Mouse (Mus musculus) left cerebral cortex, postnatal 10 days (tissue): Measurements from ENCODE around the gene Gimd1. TPM values are rescaled to one million over a fixed set of nuclear protein-coding genes. Genes with fewer than 3 reads are reported as not detected.

ENCODE experiments used
- DNase-seq, 2 experiments: peaks; one replicate each; pipeline ENCODE4 v3.0.0; 2021 to 2022; ENCODE audit warnings: low spot score in 2 of 2, mixed read lengths in 1 of 2; ENCODE audit errors: extremely low spot score in 1 of 2
- intact Hi-C: fragments of 180-260 bp; cut with DNase I; formaldehyde crosslinking; loops from one replicate; pipeline ENCODE4 v1.15.1; 2025
- total RNA-seq, 2 experiments: library from RNA; stranded (reverse); gene quantifications; 2 replicates each; pipeline ENCODE4 v1.2.3; 2021

Gimd1 gene
- total RNA-seq: not detected

DNA sequence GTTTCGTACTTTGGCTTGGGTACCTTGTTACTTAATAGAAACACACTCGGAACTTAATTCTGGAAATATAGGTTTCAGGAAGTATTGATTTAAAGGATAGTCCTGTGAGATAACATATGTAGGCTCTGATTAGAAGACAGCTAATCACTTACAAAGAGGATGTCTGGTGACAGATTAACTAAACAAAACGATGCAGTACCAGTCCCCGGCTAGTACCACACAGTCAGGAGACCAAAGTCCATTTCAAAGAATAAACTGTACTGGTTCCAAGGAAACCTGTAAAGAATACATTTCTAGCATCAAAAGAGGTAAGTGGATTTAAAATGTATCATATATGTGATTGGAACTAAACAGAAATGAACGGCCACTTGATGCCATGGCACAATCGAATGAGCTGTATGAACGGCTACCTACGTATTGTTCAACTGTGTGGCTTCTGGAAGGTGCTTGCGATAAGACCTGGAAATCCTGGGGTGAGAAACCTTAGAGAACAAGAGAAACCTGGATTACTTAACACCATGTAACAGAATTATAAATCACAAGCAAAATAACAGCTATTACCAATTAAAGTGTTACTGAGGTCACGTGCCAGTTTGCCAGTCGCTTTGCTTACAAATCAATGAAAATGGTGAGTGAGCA lies at the start of gene Gimd1:
TSS of gene Gimd1 (plus strand) at position 220 of the 639 bp plus-strand sequence.
- no peak for DNase-seq
- intact Hi-C loops: no loop called here

DNA sequence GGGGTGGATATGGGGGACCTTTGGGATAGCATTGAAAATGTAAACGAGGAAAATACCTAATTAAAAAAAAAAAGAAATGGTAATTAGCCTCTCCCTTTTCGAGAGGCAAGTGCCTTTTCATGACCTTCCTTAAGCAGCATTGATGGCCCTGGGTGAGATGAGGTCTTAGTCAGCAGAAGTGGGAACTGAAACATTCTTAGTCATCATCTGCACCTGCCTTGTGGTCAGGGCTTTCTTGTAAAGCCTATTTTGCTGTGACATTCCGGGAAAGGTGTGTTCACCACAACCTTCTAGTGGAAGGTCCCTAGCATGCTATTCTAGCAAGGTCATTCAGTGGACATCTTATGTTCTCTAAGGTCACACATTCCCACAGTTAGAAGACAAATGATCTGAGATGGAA lies 48.4 kb upstream of the Gimd1 start:
- intact Hi-C loops: no loop called here

DNA sequence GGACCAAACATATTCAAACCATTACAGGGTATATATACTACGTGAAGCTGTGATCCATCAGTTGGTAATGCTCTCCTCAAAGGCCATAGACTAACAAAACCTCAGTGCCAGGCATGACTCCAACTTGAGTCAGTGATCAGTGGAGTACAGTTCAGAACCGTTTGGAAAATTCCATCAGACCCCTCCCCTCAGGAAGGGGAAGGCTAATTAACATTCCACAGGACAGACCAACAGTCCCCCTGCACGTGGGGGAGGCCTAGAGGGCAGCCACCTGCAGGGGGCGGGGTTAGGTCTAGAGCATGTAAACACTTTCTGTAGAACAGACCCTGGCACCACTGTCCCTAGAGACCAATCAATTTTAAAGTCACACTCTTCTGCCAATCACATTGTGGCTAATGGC lies 47.3 kb upstream of the Gimd1 start:
- intact Hi-C loops: no loop called here
- no peak for DNase-seq

More for the DNA sequence above, 48.4 kb upstream of the Gimd1 start:
- no peak for DNase-seq

DNA sequence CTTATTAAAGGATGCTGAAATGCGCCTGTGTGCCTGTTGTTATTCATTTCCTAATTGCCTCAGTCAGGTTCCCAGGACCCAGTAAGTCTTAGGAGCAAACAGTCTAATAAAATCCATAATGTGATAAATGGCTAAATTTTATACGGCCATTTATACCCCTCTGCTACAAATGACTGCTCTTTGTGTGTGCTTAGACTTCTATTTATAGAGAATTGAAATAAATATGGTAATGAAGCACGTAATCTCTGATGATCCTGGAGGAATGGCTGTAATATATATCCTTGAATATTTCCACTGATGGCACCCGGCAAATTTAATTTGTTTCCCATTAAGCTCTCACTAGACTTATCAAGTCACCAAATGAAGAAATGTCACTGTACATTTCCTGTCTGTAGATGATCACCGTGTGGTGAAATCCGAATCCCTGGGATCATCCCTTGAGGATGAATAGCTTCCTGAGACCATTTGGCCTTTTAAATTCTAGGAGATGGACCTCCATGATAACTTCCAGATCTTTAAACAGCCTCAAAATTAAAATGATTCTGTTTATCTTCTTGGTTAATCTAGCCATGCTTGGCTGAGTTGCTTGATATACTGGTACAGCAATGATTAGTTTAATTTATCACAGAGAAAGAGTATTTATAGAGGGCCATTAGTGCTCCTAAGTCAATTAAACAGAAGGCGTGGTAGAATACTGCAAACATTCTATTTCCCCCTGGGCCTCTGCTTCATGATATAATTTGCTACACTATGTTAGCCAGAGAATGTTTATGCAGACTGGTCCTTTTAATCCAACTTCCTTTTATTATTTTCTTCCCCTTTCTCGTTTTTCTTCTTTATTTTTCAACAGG lies 44.3 kb upstream of the Gimd1 start:
- intact Hi-C loops: no loop called here
- DNase-seq: no peak

DNA sequence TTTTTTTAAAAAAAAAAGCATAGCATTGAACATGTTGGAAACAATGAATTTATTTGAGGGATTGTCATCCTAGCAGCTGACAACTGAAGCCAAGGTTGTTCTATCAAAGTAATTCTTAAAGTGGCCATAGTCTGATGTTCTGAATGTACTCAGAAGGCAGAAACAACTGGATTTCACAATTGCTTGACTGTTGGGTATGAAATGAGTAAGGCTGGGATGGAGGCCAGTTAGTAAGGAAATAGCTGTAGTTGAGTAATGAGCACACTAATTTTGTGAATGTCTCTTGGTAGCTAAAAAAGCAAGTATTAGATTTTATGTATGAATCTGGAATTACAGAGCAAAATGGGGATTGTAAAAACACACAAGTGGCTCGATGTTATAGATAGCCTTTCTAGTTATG lies 41.5 kb upstream of the Gimd1 start:
- intact Hi-C loops: no loop called here
- no peak for DNase-seq

DNA sequence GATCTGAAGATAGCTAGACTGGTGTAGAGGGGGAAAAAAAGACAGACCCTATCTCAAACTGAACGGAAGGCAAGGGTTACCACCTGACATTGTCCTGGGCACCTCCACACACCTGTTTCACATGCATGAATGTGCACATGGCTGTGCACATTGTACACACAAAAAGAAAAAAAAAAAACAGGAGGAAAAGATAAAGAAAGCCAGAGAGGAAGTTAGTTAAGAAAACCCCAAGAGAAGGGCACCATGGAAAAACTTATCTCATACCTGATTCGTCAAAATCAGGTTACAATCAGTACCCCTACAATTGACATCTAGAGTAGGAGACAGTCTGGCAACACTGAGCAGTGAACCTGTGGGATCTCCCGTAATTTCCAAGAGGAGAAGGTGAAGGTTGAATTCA lies 39.6 kb upstream of the Gimd1 start:
- DNase-seq: no peak
- intact Hi-C loops: no loop called here

DNA sequence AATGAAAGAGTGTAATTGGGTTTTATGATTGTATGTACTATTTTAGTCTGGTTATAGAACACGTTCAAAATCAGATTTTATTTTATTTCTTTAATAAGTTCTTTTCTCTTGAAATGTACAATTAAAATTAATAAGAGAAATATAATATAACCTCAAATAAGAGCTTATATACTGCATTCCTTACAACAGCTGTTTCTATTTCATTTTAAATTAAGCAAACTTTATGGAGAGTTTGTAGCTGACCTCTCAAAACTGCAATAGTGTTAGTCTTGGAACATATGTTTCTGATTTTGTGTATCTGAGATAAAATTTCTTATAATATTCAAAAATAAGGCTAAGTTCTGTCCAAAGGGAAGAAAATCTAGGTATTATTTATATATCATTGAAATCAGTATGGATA lies 39.0 kb upstream of the Gimd1 start:
- DNase-seq: no peak
- intact Hi-C loops: no loop called here

DNA sequence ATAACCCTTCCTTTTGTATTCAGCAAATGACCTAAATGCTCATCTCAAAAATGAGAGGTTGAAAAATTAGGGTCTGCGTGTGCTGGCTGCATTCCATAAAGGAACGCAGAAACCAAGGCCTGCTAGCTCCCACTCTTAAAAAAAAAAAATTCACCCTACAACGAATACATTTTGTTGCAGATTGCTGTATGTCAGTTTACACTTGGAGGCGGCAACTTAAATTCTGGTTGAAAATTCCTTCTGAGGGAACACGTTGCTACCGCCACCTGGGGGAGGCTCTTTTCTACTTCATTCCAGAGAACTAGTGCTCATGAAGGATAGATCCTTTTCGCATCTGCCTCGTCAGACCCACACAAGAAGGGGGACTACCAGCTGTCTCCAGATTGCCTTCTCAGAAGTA lies 879 bp upstream of the Gimd1 start:
- peak; percentile 6 to 27 for DNase-seq
- intact Hi-C loops: no loop called here

DNA sequence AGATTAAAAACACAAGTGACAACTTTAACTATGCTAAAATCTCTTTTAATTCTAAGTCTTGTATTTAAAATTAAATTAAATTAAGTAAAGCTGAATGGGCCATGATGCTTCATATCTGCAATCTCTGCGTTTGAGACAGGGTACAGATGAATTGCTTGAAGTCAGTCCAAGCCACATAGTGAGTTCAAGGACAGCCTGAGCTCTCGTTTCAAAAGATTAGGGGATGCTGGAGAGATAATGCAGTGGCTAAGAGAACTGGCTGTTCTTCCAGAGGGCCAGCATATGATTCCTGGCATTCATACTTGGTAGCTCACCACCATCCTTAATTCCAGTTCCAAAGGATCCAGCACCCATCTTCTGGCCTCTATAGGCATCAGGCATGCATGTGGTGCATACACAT lies 3.6 kb downstream of the Gimd1 start:
- intact Hi-C loops: no loop called here
- no peak for DNase-seq

DNA sequence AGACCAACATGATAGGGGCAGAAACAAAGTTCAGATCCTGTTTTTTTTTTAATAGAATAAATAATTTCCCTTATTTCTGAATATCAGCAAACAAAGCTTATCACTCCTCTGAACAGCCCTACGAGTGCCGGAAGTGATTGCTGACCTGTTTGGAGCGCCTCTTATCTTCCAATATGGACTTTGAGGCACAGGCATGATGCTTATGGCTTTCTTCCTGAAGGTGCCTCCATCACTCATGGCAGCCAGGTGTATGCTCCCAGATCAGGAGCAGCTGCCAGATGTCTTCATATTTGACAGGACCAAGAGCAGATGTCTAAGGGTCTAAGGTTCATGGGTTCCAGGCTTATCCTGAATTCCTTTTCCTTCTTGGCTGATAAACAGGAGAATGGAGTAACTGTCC lies 7.5 kb downstream of the Gimd1 start:
- intact Hi-C loops: no loop called here

DNA sequence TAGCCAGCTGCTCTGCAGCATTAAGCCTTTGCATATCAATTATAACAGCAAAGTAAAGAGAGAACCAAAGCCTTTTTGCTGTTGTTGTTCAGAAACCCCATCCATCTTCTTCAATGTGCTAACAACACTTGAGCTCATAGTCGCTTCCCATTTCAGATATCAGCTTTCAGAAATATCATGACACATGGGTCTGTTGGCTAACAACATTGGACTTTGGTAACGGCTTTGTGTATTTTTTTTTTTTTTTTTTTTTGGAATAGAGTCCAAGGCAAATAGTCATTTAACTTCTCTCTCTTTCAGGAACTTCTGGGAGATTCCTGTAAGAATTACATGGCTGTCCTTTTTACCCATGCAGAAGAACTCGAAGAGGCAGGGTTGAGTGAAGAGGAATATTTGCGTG lies 14.5 kb downstream of the Gimd1 start:
- no peak for DNase-seq
- intact Hi-C loops: no loop called here

More for the DNA sequence above, 7.5 kb downstream of the Gimd1 start:
- DNase-seq: no peak

DNA sequence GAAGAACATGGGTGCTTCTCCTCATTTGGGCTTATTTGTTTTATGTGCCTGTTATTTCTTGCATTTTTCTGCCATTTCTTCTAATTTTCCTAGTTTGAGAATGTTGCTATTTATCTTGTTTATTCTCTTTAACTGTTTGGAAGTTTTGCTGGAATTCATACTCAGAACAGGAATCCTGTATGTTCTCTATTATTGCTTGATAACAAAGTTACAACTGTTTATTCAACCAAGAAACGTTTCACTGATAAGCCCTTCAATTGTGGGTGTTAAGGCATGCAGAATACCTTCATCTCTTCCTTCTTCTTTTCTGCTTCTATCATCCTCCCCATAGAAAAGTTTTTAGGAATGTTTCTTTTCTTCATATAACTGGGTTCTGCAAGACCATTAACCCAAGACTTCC lies 17.2 kb downstream of the Gimd1 start:
- intact Hi-C loops: no loop called here
- no peak for DNase-seq

DNA sequence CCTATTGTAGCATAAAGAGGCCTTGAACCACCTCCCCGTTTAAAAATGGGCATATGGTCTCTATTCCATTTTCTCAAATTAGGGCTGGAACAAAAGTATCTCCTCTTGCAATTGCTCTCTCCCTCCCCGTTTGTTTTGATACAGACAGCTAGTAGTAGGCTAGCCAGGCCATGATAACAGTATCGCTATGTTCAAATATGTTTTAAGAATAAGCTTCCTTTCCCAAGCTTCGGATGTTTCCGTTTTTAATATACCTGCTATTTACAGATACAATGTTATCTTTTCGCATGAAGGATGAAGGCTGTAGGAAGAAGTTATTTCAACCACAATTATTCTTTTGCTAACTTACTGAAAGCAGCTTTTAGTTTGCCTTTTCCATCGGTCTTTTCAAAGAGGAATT lies 19.7 kb downstream of the Gimd1 start:
- no peak for DNase-seq
- intact Hi-C loops: no loop called here

DNA sequence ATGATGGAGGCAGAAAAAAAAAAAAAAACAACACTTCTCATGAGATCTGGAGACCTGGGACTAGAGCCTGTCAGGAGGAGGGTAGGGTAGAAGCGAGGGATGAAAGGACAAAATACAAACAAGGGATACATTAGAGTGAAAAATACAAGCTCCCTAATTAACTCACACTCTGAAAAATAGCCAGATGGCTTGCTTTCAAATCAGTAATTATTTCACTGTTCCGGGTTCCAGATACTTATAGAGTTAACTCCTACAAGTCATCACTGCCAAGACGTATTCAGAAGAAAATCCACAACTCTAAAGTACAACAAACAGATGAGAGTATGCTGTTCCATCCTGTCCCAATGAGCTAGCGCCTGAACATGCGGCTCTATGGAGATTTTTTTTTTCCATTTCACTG lies 20.6 kb downstream of the Gimd1 start:
- intact Hi-C loops: no loop called here
- DNase-seq: no peak

DNA sequence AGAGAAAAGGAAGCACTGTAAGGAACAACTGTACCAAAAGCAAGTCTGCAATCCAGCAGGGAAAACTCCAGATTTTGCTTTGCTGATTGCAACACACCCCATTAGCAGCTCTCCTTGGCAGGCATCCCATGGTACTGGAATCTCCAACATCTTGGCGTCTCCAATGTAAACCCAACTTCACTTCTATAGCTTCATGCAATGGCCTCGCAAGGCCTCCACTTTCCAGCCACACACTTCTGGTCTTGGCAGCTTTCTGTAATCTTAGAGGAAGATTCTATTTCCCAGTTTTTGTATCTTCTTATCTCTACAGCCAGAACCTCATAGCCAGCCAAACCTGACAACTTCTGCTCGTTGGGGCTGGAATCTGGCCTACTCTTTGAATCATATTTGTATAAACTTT lies 22.2 kb downstream of the Gimd1 start:
- intact Hi-C loops: no loop called here
- DNase-seq: no peak

DNA sequence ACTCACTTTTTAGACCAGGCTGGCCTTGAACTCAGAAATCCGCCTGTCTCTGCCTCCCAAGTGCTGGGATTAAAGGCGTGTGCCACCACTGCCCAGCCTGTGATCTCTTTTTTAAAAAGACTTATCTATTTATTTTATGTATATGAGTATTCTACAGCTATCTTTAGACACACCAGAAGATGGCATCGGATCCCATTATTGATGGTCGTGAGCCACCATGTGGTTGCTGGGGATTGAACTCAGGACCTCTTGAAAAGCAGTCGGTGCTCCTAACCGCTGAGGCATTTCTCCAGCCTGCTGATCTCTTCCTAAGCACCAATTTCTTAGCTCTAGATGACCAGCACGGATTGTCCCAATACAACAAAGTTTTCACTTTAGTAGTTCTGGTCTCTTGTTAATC lies 24.3 kb downstream of the Gimd1 start:
- intact Hi-C loops: no loop called here
- no peak for DNase-seq

DNA sequence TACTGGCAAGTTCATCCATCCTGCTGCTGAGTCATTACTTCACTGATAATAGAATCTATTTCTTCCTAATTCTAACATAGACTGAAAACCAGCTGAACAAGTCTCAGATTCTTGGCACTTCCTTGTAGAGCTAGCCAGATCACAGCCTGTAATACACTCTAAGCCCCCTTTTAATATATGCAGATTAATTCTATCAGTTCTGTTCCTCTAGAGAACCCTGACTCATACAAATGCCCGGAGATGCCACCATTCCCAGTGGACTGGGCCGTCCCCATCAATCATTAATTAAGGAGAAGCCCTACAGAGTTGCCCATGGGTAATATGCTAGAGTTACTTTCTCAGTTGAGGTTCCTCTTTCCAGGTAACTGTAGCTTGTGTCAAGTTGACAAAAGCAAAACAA lies 26.3 kb downstream of the Gimd1 start:
- no peak for DNase-seq
- intact Hi-C loops: no loop called here

DNA sequence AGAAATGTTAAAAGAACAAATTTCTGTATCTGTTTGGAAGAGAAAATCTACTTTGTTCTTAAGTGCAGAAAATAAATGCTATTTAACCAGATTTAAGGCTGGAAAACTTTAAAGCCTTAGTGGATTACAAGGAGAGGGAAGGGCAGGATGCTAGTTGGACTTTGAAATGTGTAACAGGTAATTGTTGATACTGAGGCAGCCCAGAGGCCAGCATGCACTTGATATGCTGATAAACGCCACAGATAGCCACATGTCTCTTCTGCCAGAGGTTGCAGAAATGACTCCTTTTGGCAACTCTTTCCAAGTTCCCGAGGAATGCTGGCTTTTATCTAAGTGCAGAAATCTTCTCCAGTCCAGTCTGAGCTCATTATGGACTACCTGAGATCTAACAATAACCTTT lies 47.9 kb downstream of the Gimd1 start:
- intact Hi-C loops: loop anchor here (10.0 kb wide), 1 partner anchor 1093 kb away; no protein-coding TSS in a partner anchor

DNA sequence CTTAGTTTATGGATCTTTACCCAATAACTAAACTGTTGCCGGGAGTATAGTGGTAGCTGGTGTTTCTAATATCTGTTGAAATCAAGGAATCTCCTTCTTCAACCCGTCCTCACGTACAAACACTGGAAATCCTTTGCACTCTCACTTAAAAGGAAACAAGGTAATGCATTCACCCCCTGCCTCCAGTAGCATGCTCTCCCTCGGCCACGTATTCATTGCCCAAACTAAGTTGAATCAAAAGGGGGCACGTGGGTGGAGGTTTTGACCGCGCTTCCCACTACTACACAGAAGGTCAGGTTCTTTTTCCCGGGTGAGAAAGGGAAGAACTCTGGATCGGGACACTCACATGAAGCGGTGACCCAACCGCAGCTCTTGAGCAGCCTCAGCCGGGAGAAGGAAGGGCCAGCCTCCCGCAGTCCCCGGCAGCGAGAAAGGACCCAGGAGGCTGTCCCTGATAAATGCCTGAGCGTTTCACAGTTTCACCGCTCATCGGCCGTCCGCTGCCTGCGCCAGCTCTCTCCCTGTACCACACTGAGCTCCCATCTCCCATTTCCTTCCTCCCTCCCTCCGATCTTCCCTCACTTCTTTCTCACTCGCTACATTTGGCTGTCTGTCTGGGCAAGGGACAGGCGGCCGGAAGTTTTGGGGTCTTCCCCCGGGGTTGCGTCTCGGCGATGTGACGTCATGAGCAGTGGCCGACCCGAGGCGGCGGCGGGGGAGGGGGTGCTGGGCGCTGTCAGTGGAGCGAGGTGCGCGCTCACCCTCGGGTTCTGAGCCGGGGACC lies 54.0 kb downstream of the Gimd1 start, which contains the start of gene Tbck:
TSS of gene Tbck (plus strand) at position 698 of the 784 bp plus-strand sequence.
- DNase-seq: peak; percentile 90 to 96
- intact Hi-C loops: no loop called here

More for the DNA sequence above, 47.9 kb downstream of the Gimd1 start:
- DNase-seq: no peak
